Mouse (Mus musculus): Measurements from ENCODE around the gene Git2. TPM values are rescaled to one million over a fixed set of nuclear protein-coding genes. Genes with fewer than 3 reads are reported as not detected.

The Git2 gene
- total and polyA plus RNA-seq, 2 experiments = 11.0 to 11.8 TPM

GRCm38 (mm10) chr5:114759536-114760090 lies 15.7 kb downstream of the Git2 start:
- Histone ChIP-seq H3K4me3 (ENCODE audit: insufficient read depth, low read depth, low read length) (no peak overlapping the region), H3K79me2 (ENCODE audit: control insufficient read depth, insufficient read depth, low read length) (no peaks in the 10 kb centered on the region), H3K27ac (replicated peaks; ENCODE audit: insufficient read depth, low read depth, low read length) (no peak overlapping the region), H3K27me3 (ENCODE audit: control insufficient read depth, insufficient read depth, low read length) (no peaks in the 10 kb centered on the region), H3K9ac (ENCODE audit: low read depth, low read length) (no peak overlapping the region), H3K4me1 (ENCODE audit: control insufficient read depth, insufficient read depth, low read length) (no peaks in the 10 kb centered on the region), H3K36me3 (ENCODE audit: control insufficient read depth, insufficient read depth, low read length) (peaks cover 35% of the 10 kb centered on the region; the same call in 1 of the 2 replicates)
- TF ChIP-seq POLR2A (IDR thresholded peaks at IDR 0.05; ENCODE audit: extremely low read depth, insufficient read depth, low read length) = no peak
- no peak for TF ChIP-seq CTCF (IDR thresholded peaks at IDR 0.05; ENCODE audit: low read depth, low read length)
- WGBS = 97% methylated on average over 5 of the region's 5 CpGs
- DNase-seq (ENCODE audit: extremely low read depth, low read depth, low spot score) = no peak

DNA sequence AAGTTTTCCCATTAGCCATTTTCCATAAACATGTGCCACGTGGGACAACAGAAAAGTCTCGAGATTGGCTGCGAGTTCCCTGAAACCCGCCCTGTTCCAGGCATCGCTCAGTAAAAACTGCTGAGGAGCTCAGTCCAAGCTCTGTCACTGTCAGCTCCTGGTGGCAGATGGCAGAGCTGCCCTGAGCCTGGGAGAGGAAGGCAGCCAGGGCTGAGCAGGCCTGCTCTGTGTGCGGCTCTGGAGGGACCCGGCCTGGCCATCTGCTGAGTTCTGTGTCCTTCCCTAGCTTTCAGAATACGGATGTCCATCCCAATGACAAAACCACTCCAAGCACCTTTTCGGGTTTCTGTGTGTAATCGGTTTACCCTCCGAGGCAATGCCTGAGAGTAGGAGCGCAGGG lies 21.9 kb downstream of the Git2 start:
- TF ChIP-seq POLR2A (IDR thresholded peaks at IDR 0.05; ENCODE audit: extremely low read depth, insufficient read depth, low read length) (no peak), CTCF (IDR thresholded peaks at IDR 0.05; ENCODE audit: low read depth, low read length) (no peak)
- Histone ChIP-seq H3K36me3 (ENCODE audit: control insufficient read depth, insufficient read depth, low read length) (peaks cover 29% of the 10 kb centered on the region; the same call in 1 of the 2 replicates), H3K9ac (ENCODE audit: low read depth, low read length) (no peak overlapping the region), H3K4me3 (ENCODE audit: insufficient read depth, low read depth, low read length) (no peak overlapping the region), H3K27ac (replicated peaks; ENCODE audit: insufficient read depth, low read depth, low read length) (no peak overlapping the region), H3K27me3 (ENCODE audit: control insufficient read depth, insufficient read depth, low read length) (no peaks in the 10 kb centered on the region), H3K4me1 (ENCODE audit: control insufficient read depth, insufficient read depth, low read length) (no peaks in the 10 kb centered on the region), H3K79me2 (ENCODE audit: control insufficient read depth, insufficient read depth, low read length) (no peaks in the 10 kb centered on the region)
- 95% methylated on average over 12 of the region's 12 CpGs for WGBS
- no peak for DNase-seq (ENCODE audit: extremely low read depth, low read depth, low spot score)

DNA sequence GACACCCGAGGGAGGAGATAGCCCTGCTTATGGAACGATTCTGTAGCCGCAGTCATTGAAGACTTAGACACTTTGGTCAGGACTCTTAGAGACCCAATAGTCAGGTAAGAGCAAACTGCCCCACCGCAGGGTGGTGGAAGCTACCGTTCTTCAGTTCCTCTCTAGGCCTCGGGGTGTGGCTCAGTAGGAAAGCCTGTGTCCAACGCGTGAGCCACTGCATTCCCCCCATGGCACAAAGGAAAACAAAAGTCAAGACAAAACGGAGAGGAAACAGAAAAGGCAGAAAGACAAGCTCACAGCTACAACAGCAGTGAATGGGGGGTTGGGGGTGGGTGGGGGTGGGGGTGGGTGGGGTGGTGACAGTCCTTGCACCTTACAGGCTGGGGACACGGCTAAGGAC lies 22.9 kb downstream of the Git2 start:
- Histone ChIP-seq H3K27ac (replicated peaks; ENCODE audit: insufficient read depth, low read depth, low read length) (no peak overlapping the region), H3K36me3 (ENCODE audit: control insufficient read depth, insufficient read depth, low read length) (peaks cover 34% of the 10 kb centered on the region), H3K4me3 (ENCODE audit: insufficient read depth, low read depth, low read length) (no peak overlapping the region), H3K79me2 (ENCODE audit: control insufficient read depth, insufficient read depth, low read length) (no peaks in the 10 kb centered on the region), H3K27me3 (ENCODE audit: control insufficient read depth, insufficient read depth, low read length) (no peaks in the 10 kb centered on the region), H3K4me1 (ENCODE audit: control insufficient read depth, insufficient read depth, low read length) (no peaks in the 10 kb centered on the region), H3K9ac (ENCODE audit: low read depth, low read length) (no peak overlapping the region)
- no peak for TF ChIP-seq CTCF (IDR thresholded peaks at IDR 0.05; ENCODE audit: low read depth, low read length)
- TF ChIP-seq POLR2A (IDR thresholded peaks at IDR 0.05; ENCODE audit: extremely low read depth, insufficient read depth, low read length) = no peak
- 92% methylated on average over 10 of the region's 10 CpGs for WGBS
- no peak for DNase-seq (ENCODE audit: extremely low read depth, low read depth, low spot score)

DNA sequence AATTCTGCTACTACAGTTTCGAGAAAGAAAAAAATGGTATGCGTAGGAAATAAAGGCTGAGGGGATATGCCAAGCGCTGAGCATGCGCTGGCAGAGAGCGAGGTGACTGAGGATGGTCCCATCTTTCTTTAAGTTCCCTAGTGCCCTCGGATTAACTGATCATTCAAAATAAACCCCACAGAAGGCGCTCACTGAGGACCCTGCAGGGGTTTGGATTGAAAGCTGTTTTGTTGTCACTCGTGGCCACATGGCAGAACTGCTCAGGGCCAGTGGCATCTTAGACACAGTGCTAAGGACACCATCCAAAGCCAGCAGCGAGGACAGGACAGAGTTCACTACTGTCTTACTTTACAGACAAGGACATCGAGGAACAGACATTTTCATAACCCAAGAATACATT lies 25.0 kb downstream of the Git2 start:
- H3K9ac ChIP-seq (ENCODE audit: low read depth, low read length) = no peak overlapping the region
- DNase-seq (ENCODE audit: extremely low read depth, low read depth, low spot score) = no peak
- H3K4me1 ChIP-seq (ENCODE audit: control insufficient read depth, insufficient read depth, low read length) = no peaks in the 10 kb centered on the region
- no peak overlapping the region for H3K4me3 ChIP-seq (ENCODE audit: insufficient read depth, low read depth, low read length)
- H3K27me3 ChIP-seq (ENCODE audit: control insufficient read depth, insufficient read depth, low read length) = no peaks in the 10 kb centered on the region
- TF ChIP-seq POLR2A (IDR thresholded peaks at IDR 0.05; ENCODE audit: extremely low read depth, insufficient read depth, low read length) (no peak), CTCF (IDR thresholded peaks at IDR 0.05; ENCODE audit: low read depth, low read length) (no peak)
- H3K79me2 ChIP-seq (ENCODE audit: control insufficient read depth, insufficient read depth, low read length) = no peaks in the 10 kb centered on the region
- H3K36me3 ChIP-seq (ENCODE audit: control insufficient read depth, insufficient read depth, low read length) = peaks cover 32% of the 10 kb centered on the region
- WGBS = 93% methylated on average over 10 of the region's 10 CpGs
- no peak overlapping the region for H3K27ac ChIP-seq (replicated peaks; ENCODE audit: insufficient read depth, low read depth, low read length)

DNA sequence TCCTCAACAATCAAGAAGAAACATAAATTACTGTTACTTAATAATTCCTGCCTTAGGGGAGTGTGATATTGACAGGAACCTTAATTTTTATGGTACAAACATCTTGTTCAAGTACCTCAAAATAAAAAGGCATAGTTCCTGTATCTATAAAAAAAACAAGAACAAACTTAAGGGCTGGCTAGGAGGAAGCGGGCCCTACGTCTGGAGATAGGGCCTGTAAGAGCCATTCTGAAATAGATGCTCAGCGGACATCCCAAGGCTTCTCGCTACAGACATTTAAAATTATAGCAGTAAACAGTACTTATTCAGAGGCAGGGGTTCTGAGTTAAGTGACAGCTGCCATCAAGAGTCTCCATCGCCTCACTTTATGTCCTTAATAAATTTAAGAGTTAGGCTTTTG lies 27.8 kb downstream of the Git2 start:
- Histone ChIP-seq H3K27me3 (ENCODE audit: control insufficient read depth, insufficient read depth, low read length) (no peaks in the 10 kb centered on the region), H3K36me3 (ENCODE audit: control insufficient read depth, insufficient read depth, low read length) (peaks cover 46% of the 10 kb centered on the region), H3K4me1 (ENCODE audit: control insufficient read depth, insufficient read depth, low read length) (no peaks in the 10 kb centered on the region), H3K9ac (ENCODE audit: low read depth, low read length) (no peak overlapping the region), H3K27ac (replicated peaks; ENCODE audit: insufficient read depth, low read depth, low read length) (no peak overlapping the region), H3K79me2 (ENCODE audit: control insufficient read depth, insufficient read depth, low read length) (no peaks in the 10 kb centered on the region), H3K4me3 (ENCODE audit: insufficient read depth, low read depth, low read length) (no peak overlapping the region)
- DNase-seq (ENCODE audit: extremely low read depth, low read depth, low spot score) = no peak
- TF ChIP-seq POLR2A (IDR thresholded peaks at IDR 0.05; ENCODE audit: extremely low read depth, insufficient read depth, low read length) = no peak
- TF ChIP-seq CTCF (IDR thresholded peaks at IDR 0.05; ENCODE audit: low read depth, low read length) = no peak
- WGBS = 92% methylated on average over 5 of the region's 5 CpGs

DNA sequence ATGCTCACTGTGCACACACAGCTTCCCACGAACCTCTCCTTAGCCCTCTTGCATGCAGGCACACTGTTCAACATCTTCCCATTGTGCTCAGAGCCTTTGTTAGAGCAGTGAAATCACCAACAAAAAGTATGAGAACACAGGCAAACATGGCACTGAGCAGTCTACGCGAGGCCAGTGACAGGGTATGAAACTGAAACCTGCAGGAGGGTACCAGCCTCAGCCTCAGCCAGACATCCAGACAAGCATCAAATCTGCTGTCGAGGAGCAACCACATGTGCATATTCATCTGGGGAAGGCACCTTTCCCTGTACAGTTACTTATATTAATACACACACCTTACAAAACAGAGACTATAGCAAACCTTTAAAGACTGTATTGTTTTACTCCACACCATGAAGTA lies 28.4 kb downstream of the Git2 start:
- H3K36me3 ChIP-seq (ENCODE audit: control insufficient read depth, insufficient read depth, low read length) = peaks cover 43% of the 10 kb centered on the region
- 95% methylated on average over 4 of the region's 4 CpGs for WGBS
- H3K79me2 ChIP-seq (ENCODE audit: control insufficient read depth, insufficient read depth, low read length) = no peaks in the 10 kb centered on the region

More for the DNA sequence above, 28.4 kb downstream of the Git2 start:
- no peak for DNase-seq (ENCODE audit: extremely low read depth, low read depth, low spot score)
- H3K27me3 ChIP-seq (ENCODE audit: control insufficient read depth, insufficient read depth, low read length) = no peaks in the 10 kb centered on the region
- no peak overlapping the region for H3K4me3 ChIP-seq (ENCODE audit: insufficient read depth, low read depth, low read length)
- H3K9ac ChIP-seq (ENCODE audit: low read depth, low read length) = no peak overlapping the region
- no peaks in the 10 kb centered on the region for H3K4me1 ChIP-seq (ENCODE audit: control insufficient read depth, insufficient read depth, low read length)
- no peak overlapping the region for H3K27ac ChIP-seq (replicated peaks; ENCODE audit: insufficient read depth, low read depth, low read length)
- TF ChIP-seq POLR2A (IDR thresholded peaks at IDR 0.05; ENCODE audit: extremely low read depth, insufficient read depth, low read length) = no peak
- TF ChIP-seq CTCF (IDR thresholded peaks at IDR 0.05; ENCODE audit: low read depth, low read length) = no peak

All from liver, adult 2 months (tissue).